Mouse (Mus musculus) stomach, embryonic 15.5 days (tissue): Measurements from ENCODE around the gene Telo2. TPM values are rescaled to one million over a fixed set of nuclear protein-coding genes. Genes with fewer than 3 reads are reported as not detected.
A peak's percentile ranks its signal among the peaks of the same experiment; 100 is the strongest.

Experiments
- ATAC-seq: fragments of 200-750 bp; cut with Nextera tagmentation; 2 replicates; pipeline ENCODE4 v1.8.0; 2017; ENCODE audit warnings: low read depth, moderate number of reproducible peaks, moderate TSS enrichment; ENCODE audit not compliant: insufficient read depth, low FRiP score
- H3K27ac ChIP-seq: fragments of 300-500 bp; sonication (generic); 2 replicates; pipeline ENCODE4 v1.5.1; 2015; ENCODE audit warnings: mild to moderate bottlenecking, inconsistent platforms
- H3K27me3 ChIP-seq: fragments of 300-500 bp; sonication (generic); replicated peaks from 2 replicates; pipeline ENCODE4 v1.6.1; 2015; ENCODE audit warnings: inconsistent platforms
- H3K36me3 ChIP-seq: fragments of 300-500 bp; sonication (generic); 2 replicates; pipeline ENCODE4 v1.6.1; 2015; ENCODE audit warnings: inconsistent platforms
- H3K4me1 ChIP-seq: fragments of 300-500 bp; sonication (generic); 2 replicates; pipeline ENCODE4 v1.6.1; 2015; ENCODE audit warnings: inconsistent platforms
- H3K4me2 ChIP-seq: fragments of 300-500 bp; sonication (generic); 2 replicates; pipeline ENCODE4 v1.6.1; 2015; ENCODE audit warnings: mild to moderate bottlenecking, inconsistent platforms
- H3K4me3 ChIP-seq: fragments of 300-500 bp; sonication (generic); replicated peaks from 2 replicates; pipeline ENCODE4 v1.5.1; 2015; ENCODE audit warnings: inconsistent platforms
- H3K9ac ChIP-seq: fragments of 300-500 bp; sonication (generic); 2 replicates; pipeline ENCODE4 v1.6.1; 2015; ENCODE audit warnings: inconsistent platforms
- H3K9me3 ChIP-seq: fragments of 300-500 bp; sonication (generic); 2 replicates; pipeline ENCODE4 v1.6.1; 2016; ENCODE audit warnings: inconsistent platforms
- WGBS: fragments of 180-500 bp; shearing (Covaris S2); methylation state at CpG from one replicate; pipeline ENCODE4 v1.1.7; 2015; 5-methylcytosine and 5-hydroxymethylcytosine counted together
- polyA plus RNA-seq: library from polyadenylated mRNA; unstranded; fragments of >200 nt; fragmentation: Nextera tagmentation; extraction: Ambion mirVana; gene quantifications from 2 replicates; pipeline ENCODE4 v1.2.1, GENCODE M21; 2015

Gene Telo2
- polyA plus RNA-seq, 1 experiment from 2014 or later, result 38.6 TPM

DNA sequence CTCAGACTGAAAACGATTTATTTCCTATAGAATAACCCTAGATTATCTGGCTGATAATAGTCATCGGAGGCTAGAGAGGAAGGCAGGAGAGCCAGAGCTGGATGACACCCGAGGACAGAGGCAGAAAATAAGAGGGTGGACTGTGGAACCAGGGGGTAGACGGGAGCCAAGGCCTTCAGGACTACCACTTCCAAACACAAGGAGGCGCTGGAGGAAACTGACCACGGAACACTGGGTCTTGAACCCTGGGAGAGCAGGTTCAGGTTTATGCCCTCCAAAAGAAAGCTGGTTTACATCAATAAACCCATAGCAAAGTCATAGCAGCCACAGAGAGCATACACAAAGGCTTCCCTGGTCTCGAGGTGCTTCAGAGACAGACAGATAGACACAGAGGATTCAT lies 8.2 kb upstream of the Telo2 start:
- no peaks in the 10 kb centered on the region for H3K36me3 ChIP-seq
- no peaks in the 10 kb centered on the region for H3K9me3 ChIP-seq
- H3K27me3 ChIP-seq, result 0 out of 2 replicates have a peak, but pooled peaks cover 3% of the 10 kb centered on the region
- 0 out of 2 replicates have a peak, but pooled peaks cover 3% of the 10 kb centered on the region for H3K4me1 ChIP-seq
- H3K4me2 ChIP-seq, result no peak overlapping the region
- no peak overlapping the region for H3K27ac ChIP-seq
- no peak overlapping the region for H3K9ac ChIP-seq
- H3K4me3 ChIP-seq, result no peak overlapping the region
- WGBS, result 28% methylated on average over 7 of the region's 7 CpGs
- ATAC-seq, result no peak

DNA sequence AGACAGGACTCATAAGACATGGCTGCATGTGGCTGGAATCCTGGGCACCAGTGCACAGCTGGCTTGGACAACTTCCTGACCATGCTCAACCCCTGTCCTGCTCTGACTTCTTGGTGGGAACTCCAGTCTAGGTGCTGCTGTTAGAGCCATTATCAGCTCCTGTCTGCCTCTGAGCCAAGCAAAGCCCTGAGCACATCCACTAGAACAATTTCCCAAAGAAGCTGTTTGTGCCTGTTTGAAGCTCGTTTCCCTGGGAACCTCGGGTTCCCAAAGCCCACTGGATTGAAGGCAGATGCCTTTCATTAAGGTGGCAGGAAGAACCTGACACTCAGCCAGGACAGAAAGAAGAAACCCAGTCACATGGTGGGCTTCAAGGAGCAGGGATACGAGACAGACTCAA lies 4.6 kb upstream of the Telo2 start, which contains the start of gene Ptx4:
Ptx4 (plus strand) TSS at position 355 of the 400 bp plus-strand sequence.
- ATAC-seq, result no peak
- Histone ChIP-seq H3K27me3 (0 out of 2 replicates have a peak, but pooled peaks cover 3% of the 10 kb centered on the region), H3K36me3 (no peaks in the 10 kb centered on the region), H3K4me3 (no peak within 1 kb of the TSS), H3K4me1 (0 out of 2 replicates have a peak, but pooled peaks cover 4% of the 10 kb centered on the region), H3K27ac (no peak within 1 kb of the TSS), H3K9me3 (no peaks in the 10 kb centered on the region), H3K9ac (no peak within 1 kb of the TSS), H3K4me2 (no peak within 1 kb of the TSS)
- 29% methylated on average over 3 of the region's 3 CpGs for WGBS

DNA sequence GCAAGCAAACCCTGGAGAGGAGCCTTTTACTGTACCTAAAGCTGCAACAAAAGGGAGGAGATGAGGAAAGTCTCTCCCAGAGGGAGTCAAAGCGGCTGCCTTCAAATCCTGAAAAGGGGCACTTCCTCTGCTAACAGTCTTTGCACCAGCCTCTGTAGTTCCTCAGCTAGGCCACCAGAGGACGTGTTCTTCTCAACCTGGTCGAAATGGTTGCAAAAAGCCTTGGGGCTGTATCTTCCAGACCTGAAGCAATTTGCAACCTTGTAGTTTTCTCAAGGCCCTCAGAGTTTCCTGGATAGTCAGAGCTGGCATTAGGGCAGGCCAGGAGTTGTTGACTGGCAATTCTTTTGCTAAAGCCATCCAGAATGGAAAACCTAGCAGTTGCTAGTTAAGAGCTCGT lies 1.5 kb upstream of the Telo2 start:
- no peak for ATAC-seq
- H3K36me3 ChIP-seq, result 0 out of 2 replicates have a peak, but pooled peaks cover 4% of the 10 kb centered on the region
- H3K4me1 ChIP-seq, result peaks cover 11% of the 10 kb centered on the region; the same call in 1 of the 2 replicates
- H3K9me3 ChIP-seq, result no peaks in the 10 kb centered on the region
- H3K4me2 ChIP-seq, result no peak overlapping the region
- no peak overlapping the region for H3K4me3 ChIP-seq
- H3K27ac ChIP-seq, result no peak overlapping the region
- WGBS, result 32% methylated on average over 4 of the region's 4 CpGs
- 0 out of 2 replicates have a peak, but pooled peaks cover 3% of the 10 kb centered on the region for H3K27me3 ChIP-seq
- no peak overlapping the region for H3K9ac ChIP-seq

DNA sequence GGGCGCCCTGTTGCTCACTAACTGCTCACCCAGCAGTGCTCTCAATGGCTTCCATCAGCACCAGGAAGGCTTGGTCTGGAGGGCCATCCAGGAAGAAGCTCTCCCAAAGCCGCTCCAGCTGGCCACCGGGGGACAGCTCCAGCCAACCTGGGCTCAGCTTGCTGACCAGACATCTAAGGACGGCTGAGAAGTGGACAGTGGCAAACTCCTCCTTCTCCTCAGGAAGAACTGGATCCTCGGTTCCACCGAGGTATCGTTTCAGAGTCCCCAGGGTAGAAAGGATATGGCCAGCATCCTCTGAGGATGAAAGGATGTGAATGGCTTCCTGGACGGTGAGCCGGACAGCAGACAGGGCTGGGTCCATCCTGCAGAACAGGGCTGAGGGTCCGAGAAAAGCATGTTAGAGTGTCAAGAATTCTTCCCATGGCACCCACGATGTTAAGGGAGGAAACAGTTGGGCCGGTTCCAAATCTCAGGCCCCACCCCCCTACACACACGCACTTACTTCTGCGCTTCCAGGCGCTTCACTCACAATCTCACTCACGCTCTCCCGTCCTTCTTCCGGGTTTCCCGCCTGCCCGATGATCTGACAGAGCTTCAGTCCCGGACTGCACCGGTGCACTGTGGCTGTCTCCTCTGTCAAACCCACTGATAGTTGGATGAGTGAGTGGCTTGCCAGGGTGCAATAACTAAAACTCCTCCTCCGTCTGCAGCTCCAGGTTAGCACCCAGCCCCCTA lies 690 bp downstream of the Telo2 start:
- Histone ChIP-seq H3K27ac (peak overlapping the region; percentile 95), H3K9me3 (no peaks in the 10 kb centered on the region), H3K4me3 (peak overlapping the region; percentile 64), H3K4me2 (peak overlapping the region; percentile 97), H3K27me3 (no peaks in the 10 kb centered on the region), H3K36me3 (0 out of 2 replicates have a peak, but pooled peaks cover 4% of the 10 kb centered on the region), H3K4me1 (peaks cover 11% of the 10 kb centered on the region; the same call in 1 of the 2 replicates), H3K9ac (peak overlapping the region; percentile 42)
- WGBS, result 9% methylated on average over 23 of the region's 23 CpGs
- peak; percentile 61 for ATAC-seq

DNA sequence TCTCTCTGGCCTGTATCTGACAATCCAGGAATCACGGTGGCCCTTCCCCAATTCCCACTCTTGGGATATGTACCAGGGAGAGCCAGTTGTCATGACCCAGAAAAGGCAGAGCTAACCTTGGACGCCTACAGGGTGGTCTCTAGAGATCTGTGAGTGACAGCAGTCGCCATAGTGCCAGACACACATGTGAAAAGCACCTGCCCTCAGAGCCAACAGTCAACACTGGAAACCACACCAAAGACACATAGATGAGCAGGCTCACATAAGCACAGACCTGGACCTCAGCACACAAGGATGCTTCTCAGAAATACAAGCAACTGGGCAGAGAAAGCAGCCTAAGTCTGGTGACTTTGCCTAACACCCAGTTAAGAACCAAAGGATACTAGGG lies 3.4 kb downstream of the Telo2 start:
- no peak overlapping the region for H3K9ac ChIP-seq
- H3K4me3 ChIP-seq, result no peak overlapping the region
- H3K27ac ChIP-seq, result no peak overlapping the region
- peaks cover 11% of the 10 kb centered on the region; the same call in 1 of the 2 replicates for H3K4me1 ChIP-seq
- H3K9me3 ChIP-seq, result no peaks in the 10 kb centered on the region
- H3K27me3 ChIP-seq, result no peaks in the 10 kb centered on the region
- no peak overlapping the region for H3K4me2 ChIP-seq
- no peak for ATAC-seq
- WGBS, result 83% methylated on average over 3 of the region's 3 CpGs
- H3K36me3 ChIP-seq, result peaks cover 20% of the 10 kb centered on the region

DNA sequence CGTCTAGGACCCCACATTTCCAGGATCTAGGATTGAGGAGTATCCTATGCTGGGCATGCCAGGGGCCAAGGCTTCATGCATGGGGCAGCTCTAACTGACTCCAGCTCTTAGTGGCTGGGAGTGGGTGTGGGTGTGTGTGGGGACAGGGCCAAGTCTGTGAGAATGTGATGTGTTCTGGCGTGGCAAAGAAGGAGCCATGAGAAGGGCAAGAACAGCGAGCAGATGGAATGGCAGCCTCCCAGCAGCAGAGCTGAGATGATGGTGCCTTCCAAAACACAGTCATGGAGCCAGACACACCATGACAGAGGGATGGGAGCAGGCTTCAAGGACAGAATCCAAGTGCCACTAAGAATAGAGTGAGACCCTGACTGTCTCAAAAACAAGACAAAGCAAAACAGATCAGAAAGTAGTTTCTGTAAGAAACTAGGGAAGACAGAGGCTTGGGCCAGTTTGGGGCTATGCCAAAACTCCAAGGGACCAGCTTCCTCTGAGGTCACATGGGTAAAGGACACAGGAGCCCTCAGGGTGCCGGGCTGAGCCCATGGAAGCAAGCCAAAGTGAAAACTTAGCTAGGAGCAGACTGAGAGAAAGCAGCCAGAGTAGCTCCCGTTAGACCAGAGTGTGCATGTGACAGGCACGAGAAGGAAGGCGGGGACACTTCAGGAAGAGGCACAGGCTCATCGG lies 3.9 kb downstream of the Telo2 start:
- Histone ChIP-seq H3K4me3 (no peak overlapping the region), H3K4me1 (peaks cover 11% of the 10 kb centered on the region; the same call in 1 of the 2 replicates), H3K4me2 (no peak overlapping the region), H3K27me3 (no peaks in the 10 kb centered on the region), H3K9me3 (no peaks in the 10 kb centered on the region), H3K36me3 (peaks cover 20% of the 10 kb centered on the region), H3K9ac (no peak overlapping the region), H3K27ac (no peak overlapping the region)
- ATAC-seq, result no peak
- 77% methylated on average over 8 of the region's 8 CpGs for WGBS

DNA sequence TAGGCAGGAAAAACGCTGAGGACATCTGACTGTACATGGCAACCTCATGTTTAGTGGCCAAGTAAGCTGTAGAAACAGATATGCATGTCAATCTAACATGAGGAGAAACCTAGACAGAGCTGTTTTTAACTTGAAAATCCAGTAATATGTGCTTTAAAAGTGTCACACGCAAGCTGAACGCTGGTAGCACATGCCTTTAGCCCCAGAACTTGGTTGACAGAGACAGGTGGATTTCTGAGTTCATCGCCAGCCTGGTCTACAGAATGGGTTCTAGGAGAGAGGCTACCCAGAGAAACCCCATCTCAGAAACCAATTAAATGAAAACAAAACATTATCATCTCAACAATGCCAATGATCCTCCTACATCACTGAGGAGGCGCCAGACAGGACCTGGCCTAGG lies 4.5 kb downstream of the Telo2 start:
- ATAC-seq, result no peak
- Histone ChIP-seq H3K4me2 (no peak overlapping the region), H3K4me1 (peaks cover 10% of the 10 kb centered on the region; the same call in 1 of the 2 replicates), H3K27ac (no peak overlapping the region), H3K9ac (no peak overlapping the region), H3K4me3 (no peak overlapping the region), H3K36me3 (peaks cover 26% of the 10 kb centered on the region), H3K27me3 (no peaks in the 10 kb centered on the region), H3K9me3 (no peaks in the 10 kb centered on the region)
- 92% methylated on average over 5 of the region's 5 CpGs for WGBS

DNA sequence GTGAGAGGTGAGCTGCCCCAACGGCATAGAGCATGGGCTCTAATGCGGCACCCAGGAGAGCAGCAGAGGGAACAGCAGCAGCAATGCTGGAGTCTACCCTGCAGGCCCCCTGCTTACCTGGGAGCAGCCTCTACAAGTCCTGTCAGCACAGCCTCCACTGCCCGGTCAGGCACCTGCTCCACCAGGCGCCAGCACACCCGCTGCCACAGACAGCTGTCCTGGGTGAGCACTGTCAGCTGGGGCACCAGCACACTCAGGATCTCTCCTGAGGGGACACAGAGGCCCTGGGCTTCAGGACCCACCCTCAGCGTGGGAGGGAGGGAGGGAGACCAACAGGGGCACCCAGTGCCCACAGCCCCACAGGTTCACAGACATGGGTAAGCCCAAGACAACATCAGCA lies 5.2 kb downstream of the Telo2 start:
- Histone ChIP-seq H3K36me3 (peaks cover 32% of the 10 kb centered on the region), H3K4me2 (no peak overlapping the region), H3K27me3 (no peaks in the 10 kb centered on the region), H3K27ac (no peak overlapping the region), H3K4me3 (no peak overlapping the region), H3K9ac (no peak overlapping the region), H3K4me1 (peaks cover 8% of the 10 kb centered on the region; the same call in 1 of the 2 replicates), H3K9me3 (no peaks in the 10 kb centered on the region)
- 91% methylated on average over 6 of the region's 6 CpGs for WGBS
- ATAC-seq, result no peak

DNA sequence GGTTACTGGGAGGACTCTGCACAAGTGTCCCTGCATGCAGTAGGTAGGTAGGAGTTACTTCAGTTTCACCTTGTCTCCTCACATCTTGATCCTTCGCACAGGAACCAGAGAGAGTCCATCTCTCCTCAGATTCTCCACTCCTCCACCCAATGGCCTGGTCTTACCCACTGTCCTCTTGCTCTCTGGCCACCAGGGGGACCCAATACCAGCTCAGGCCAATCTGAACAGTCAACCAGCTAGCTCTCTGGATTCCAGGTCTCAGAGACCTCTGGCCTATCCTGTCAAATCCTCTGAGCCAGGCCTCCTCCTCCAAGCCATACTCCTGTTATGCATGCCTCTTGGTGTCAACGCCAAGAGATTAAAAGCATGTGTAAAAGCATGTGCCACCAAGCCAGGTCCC lies 6.2 kb downstream of the Telo2 start:
- H3K9me3 ChIP-seq, result no peaks in the 10 kb centered on the region
- no peaks in the 10 kb centered on the region for H3K27me3 ChIP-seq
- peaks cover 42% of the 10 kb centered on the region for H3K36me3 ChIP-seq
- no peak overlapping the region for H3K4me3 ChIP-seq
- H3K27ac ChIP-seq, result no peak overlapping the region
- H3K9ac ChIP-seq, result no peak overlapping the region
- peaks cover 1% of the 10 kb centered on the region; the same call in 1 of the 2 replicates for H3K4me1 ChIP-seq
- WGBS, result 85% methylated on average over 2 of the region's 2 CpGs
- H3K4me2 ChIP-seq, result no peak overlapping the region
- ATAC-seq, result peak; percentile 57; the same call in 1 of the 2 replicates

DNA sequence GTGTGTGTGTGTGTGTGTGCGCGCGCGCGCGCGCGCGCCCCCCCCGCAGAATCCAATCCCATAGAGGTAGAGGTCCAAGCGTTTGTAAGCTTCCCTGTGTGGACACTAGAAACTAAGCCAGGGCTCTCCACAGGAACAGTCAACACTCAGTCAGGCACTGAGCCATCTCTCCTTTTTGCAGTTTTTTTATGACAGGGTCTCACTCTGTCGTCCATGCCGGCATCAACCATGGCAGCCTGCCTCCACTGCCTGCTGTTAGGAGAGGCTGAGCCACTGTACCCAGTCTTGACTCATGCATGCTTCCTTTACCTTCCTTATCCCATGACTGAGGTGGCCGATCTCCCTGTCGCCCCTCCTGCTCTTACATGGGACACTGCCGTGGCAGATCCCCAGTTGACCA lies 8.0 kb downstream of the Telo2 start:
- 91% methylated on average over 6 of the region's 16 CpGs for WGBS
- ATAC-seq, result no peak
- H3K9ac ChIP-seq, result no peak overlapping the region

DNA sequence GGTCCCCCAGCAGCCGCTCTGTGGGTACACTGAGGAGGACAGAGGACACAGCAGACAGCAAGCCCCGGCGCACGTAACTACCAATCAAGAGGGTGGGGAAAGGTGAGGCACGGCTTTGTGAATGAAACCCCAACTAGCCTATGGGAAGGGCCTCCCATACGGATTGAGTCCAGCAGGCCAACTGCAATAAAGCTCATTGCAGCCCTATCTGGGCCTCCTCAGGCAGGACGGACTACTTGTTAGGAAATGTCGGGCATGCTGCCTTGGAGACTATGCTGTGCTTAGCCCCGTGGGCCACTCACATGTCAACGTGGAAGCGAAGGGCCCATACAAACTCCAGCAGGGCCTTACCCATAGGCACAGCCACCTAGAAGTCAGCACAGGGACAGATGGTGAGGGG lies 14.4 kb downstream of the Telo2 start:
- no peak overlapping the region for H3K4me3 ChIP-seq
- H3K4me1 ChIP-seq, result no peaks in the 10 kb centered on the region
- peaks cover 65% of the 10 kb centered on the region for H3K36me3 ChIP-seq

More for the DNA sequence above, 8.0 kb downstream of the Telo2 start:
- no peaks in the 10 kb centered on the region for H3K4me1 ChIP-seq
- no peak overlapping the region for H3K4me3 ChIP-seq
- H3K36me3 ChIP-seq, result peaks cover 50% of the 10 kb centered on the region
- H3K9me3 ChIP-seq, result no peaks in the 10 kb centered on the region
- H3K27ac ChIP-seq, result no peak overlapping the region
- no peak overlapping the region for H3K4me2 ChIP-seq
- no peaks in the 10 kb centered on the region for H3K27me3 ChIP-seq

DNA sequence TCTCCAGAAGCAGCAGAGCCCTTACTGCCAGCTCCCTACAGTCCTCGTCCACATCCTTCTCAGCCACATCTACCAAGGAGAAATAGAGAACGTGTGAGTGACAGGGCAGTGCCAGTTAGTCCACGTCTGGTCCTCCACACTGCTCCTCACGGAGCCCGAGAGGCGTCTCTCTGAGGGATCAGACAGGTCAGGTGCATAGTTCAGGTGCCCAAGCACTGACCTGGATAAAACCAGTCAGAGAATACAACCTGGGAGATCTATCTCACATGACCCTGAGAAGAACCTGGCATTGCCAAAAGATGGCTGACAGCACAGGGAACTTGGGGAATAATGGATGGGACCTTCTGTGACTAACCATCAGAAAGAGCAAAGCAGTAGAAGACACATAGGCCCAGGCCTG lies 15.7 kb downstream of the Telo2 start:
- ATAC-seq, result no peak
- H3K4me2 ChIP-seq, result no peak overlapping the region
- H3K4me3 ChIP-seq, result no peak overlapping the region
- no peaks in the 10 kb centered on the region for H3K9me3 ChIP-seq
- peaks cover 52% of the 10 kb centered on the region for H3K36me3 ChIP-seq
- no peaks in the 10 kb centered on the region for H3K4me1 ChIP-seq
- H3K9ac ChIP-seq, result no peak overlapping the region
- WGBS, result 91% methylated on average over 6 of the region's 6 CpGs
- H3K27me3 ChIP-seq, result no peaks in the 10 kb centered on the region
- H3K27ac ChIP-seq, result no peak overlapping the region

More for the DNA sequence above, 14.4 kb downstream of the Telo2 start:
- no peak for ATAC-seq
- Histone ChIP-seq H3K4me2 (no peak overlapping the region), H3K27me3 (no peaks in the 10 kb centered on the region), H3K27ac (no peak overlapping the region), H3K9ac (no peak overlapping the region), H3K9me3 (no peaks in the 10 kb centered on the region)
- WGBS, result 92% methylated on average over 11 of the region's 11 CpGs
